Mouse (Mus musculus) liver, embryonic 13.5 days (tissue): ENCODE measurements around the gene Tpi1. TPM values are rescaled to one million over a fixed set of nuclear protein-coding genes. Genes with fewer than 3 reads are reported as not detected.

Experiments used
- ATAC-seq: fragments of 200-750 bp; cut with Nextera tagmentation; 2 replicates; pipeline ENCODE4 v1.8.0; 2017; ENCODE audit warnings: low read depth, mild to moderate bottlenecking, moderate number of reproducible peaks, moderate library complexity
- DNase-seq: peaks from one replicate; pipeline ENCODE4 v3.0.0; 2022
- H3K27ac ChIP-seq: fragments of 300-500 bp; sonication (generic); 2 replicates; pipeline ENCODE4 v1.5.1; 2015; ENCODE audit warnings: moderate library complexity, mild to moderate bottlenecking, inconsistent platforms
- H3K27me3 ChIP-seq: fragments of 300-500 bp; sonication (generic); 2 replicates; pipeline ENCODE4 v1.6.1; 2015; ENCODE audit warnings: mild to moderate bottlenecking, inconsistent platforms
- H3K36me3 ChIP-seq: fragments of 300-500 bp; sonication (generic); 2 replicates; pipeline ENCODE4 v1.6.1; 2015; ENCODE audit warnings: mild to moderate bottlenecking, inconsistent platforms
- H3K4me1 ChIP-seq: fragments of 300-500 bp; sonication (generic); replicated peaks from 2 replicates; pipeline ENCODE4 v1.6.1; 2015; ENCODE audit warnings: inconsistent platforms
- H3K4me2 ChIP-seq: fragments of 300-500 bp; sonication (generic); 2 replicates; pipeline ENCODE4 v1.6.1; 2015; ENCODE audit warnings: inconsistent platforms, mild to moderate bottlenecking, moderate library complexity
- H3K4me3 ChIP-seq: fragments of 300-500 bp; sonication (generic); replicated peaks from 2 replicates; pipeline ENCODE4 v1.5.1; 2015; ENCODE audit warnings: mild to moderate bottlenecking, inconsistent platforms
- H3K9ac ChIP-seq: fragments of 300-500 bp; sonication (generic); 2 replicates; pipeline ENCODE4 v1.6.1; 2015; ENCODE audit warnings: mild to moderate bottlenecking, inconsistent platforms
- H3K9me3 ChIP-seq: fragments of 300-500 bp; sonication (generic); replicated peaks from 2 replicates; pipeline ENCODE4 v1.6.1; 2016; ENCODE audit warnings: inconsistent platforms
- WGBS: fragments of 180-500 bp; shearing (Covaris S2); methylation state at CpG from one replicate; pipeline ENCODE4 v1.1.7; 2015; ENCODE audit not compliant: insufficient replicate concordance; 5-methylcytosine and 5-hydroxymethylcytosine counted together
- polyA plus RNA-seq: library from polyadenylated mRNA; unstranded; fragments of >200 nt; fragmentation: Nextera tagmentation; extraction: Ambion mirVana; gene quantifications from 2 replicates; pipeline ENCODE4 v1.2.1, GENCODE M21; 2015

Gene Tpi1
- polyA plus RNA-seq, 1 experiment from 2014 or later = 461 TPM

DNA sequence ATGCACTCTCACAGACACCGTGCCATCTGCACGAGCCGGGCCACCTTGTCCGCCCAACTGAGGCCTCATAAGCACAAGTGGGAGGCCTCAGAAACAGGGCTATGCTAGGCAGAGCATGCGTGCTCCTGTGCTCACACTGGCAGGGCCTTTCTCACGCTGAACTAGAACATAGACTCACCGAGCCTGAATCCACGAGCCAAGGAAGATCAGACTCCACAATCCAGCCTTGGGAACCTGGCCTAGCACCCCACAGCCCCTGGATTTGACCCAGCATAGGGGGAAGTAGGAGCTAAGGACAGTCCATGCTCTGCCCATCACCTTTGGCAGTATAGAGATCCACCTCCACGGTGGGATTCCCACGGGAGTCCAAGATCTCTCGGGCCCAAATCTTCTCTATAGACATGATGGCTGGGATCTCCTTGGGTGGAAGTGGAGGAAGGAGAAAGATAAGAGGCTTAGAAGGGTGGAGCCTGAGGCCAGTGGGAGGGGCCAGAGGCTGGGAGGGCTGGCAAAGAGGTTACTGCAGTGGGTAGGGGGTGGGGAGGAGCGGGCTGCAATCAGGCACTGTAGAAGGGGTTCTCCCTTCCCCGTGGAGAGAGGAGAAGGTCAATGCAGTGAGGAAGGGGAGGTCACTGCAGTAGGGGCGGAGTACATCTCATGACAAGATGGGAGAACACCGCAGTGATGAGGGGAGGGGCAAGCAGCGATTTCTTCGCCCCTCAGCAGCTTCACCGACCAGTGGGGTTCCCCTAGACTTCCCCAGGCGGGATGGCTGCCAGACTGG is 46.0 kb downstream of the Tpi1 start:
- DNase-seq (no peak), ATAC-seq (peak; percentile 39; the same call in 1 of the 2 replicates)
- Histone ChIP-seq H3K9ac (no peak overlapping the region), H3K4me1 (peaks cover 20% of the 10 kb centered on the region), H3K27me3 (peaks cover 74% of the 10 kb centered on the region), H3K4me2 (peak overlapping the region; percentile 68), H3K27ac (no peak overlapping the region), H3K9me3 (no peaks in the 10 kb centered on the region), H3K36me3 (no peaks in the 10 kb centered on the region), H3K4me3 (peak overlapping the region; percentile 52)
- WGBS = 26% methylated on average over 19 of the region's 19 CpGs

GRCm38 (mm10) chr6:124767536-124767919 is 46.6 kb downstream of the Tpi1 start:
- 65% methylated on average over 4 of the region's 4 CpGs for WGBS
- Histone ChIP-seq H3K4me1 (peaks cover 20% of the 10 kb centered on the region), H3K36me3 (no peaks in the 10 kb centered on the region), H3K27me3 (peaks cover 79% of the 10 kb centered on the region), H3K9ac (no peak overlapping the region), H3K9me3 (no peaks in the 10 kb centered on the region), H3K27ac (no peak overlapping the region), H3K4me3 (no peak overlapping the region), H3K4me2 (no peak overlapping the region)
- DNase-seq (no peak), ATAC-seq (no peak)

DNA sequence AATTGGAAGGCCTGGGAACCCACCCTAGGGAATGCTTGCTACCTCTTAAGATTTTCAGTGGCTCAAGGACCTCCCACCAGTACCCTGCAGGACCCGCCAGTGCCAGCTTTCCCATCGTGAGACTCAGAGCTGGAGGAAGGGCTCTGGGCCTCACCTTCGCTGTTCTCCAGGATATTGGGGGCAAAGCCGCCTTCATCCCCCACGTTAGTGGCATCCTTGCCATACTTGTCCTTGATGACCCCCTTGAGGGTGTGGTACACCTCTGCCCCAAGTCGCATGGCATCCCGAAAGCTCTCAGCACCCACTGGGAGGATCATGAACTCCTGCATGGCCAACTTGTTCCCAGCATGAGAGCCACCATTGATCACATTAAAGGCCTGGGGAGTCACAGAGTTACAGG is 48.1 kb downstream of the Tpi1 start:
- H3K27me3 ChIP-seq = peaks cover 89% of the 10 kb centered on the region
- no peaks in the 10 kb centered on the region for H3K36me3 ChIP-seq
- H3K9ac ChIP-seq = no peak overlapping the region
- DNase-seq (no peak), ATAC-seq (no peak)
- no peaks in the 10 kb centered on the region for H3K9me3 ChIP-seq
- WGBS = 69% methylated on average over 7 of the region's 7 CpGs
- no peak overlapping the region for H3K27ac ChIP-seq
- peaks cover 20% of the 10 kb centered on the region for H3K4me1 ChIP-seq
- H3K4me3 ChIP-seq = no peak overlapping the region
- no peak overlapping the region for H3K4me2 ChIP-seq

Other genes starting within 250 kb of the Tpi1 start
- not detected in 2 replicates for gene C1rb, start 244.0 kb downstream of the Tpi1 start, polyA plus RNA-seq
- not detected in 2 replicates for gene C1s2, start 178.2 kb downstream of the Tpi1 start, polyA plus RNA-seq
- gene Lpcat3, start 151.3 kb downstream of the Tpi1 start, polyA plus RNA-seq = 68.4 and 73.9 TPM in 2 replicates
- gene Emg1, start 102.1 kb downstream of the Tpi1 start, polyA plus RNA-seq = 189 and 198 TPM in 2 replicates
- gene Phb2, start 102.0 kb downstream of the Tpi1 start, polyA plus RNA-seq = 356 and 373 TPM in 2 replicates
- 28.7 and 29.5 TPM in 2 replicates for gene Ptpn6, start 75.6 kb downstream of the Tpi1 start, polyA plus RNA-seq
- gene Grcc10, start 72.9 kb downstream of the Tpi1 start, polyA plus RNA-seq = 77.7 and 80.2 TPM in 2 replicates
- not detected in 2 replicates for gene Gm45234, start 58.3 kb downstream of the Tpi1 start, polyA plus RNA-seq
- 1.5 and 1.8 TPM in 2 replicates for gene Atn1, start 57.8 kb downstream of the Tpi1 start, polyA plus RNA-seq
- 0.32 and 0.42 TPM in 2 replicates for gene Eno2, start 44.6 kb downstream of the Tpi1 start, polyA plus RNA-seq
- not detected in 2 replicates for gene Lrrc23, start 34.6 kb downstream of the Tpi1 start, polyA plus RNA-seq
- 8.6 and 9.6 TPM in 2 replicates for gene Spsb2, start 5.6 kb downstream of the Tpi1 start, polyA plus RNA-seq
- 63.5 and 67.5 TPM in 2 replicates for gene Usp5, start 15.2 kb upstream of the Tpi1 start, polyA plus RNA-seq
- gene Cdca3, start 15.3 kb upstream of the Tpi1 start, polyA plus RNA-seq = 202 and 204 TPM in 2 replicates
- gene Gnb3, start 26.0 kb upstream of the Tpi1 start, polyA plus RNA-seq = 0.16 and 0.23 TPM in 2 replicates
- gene P3h3, start 43.5 kb upstream of the Tpi1 start, polyA plus RNA-seq = 1.4 and 1.9 TPM in 2 replicates
- 0.08 and 0.14 TPM in 2 replicates for gene Gpr162, start 49.7 kb upstream of the Tpi1 start, polyA plus RNA-seq
- 0.17 TPM in 1 of 2 replicates, not detected in the other for gene Cd4, start 73.9 kb upstream of the Tpi1 start, polyA plus RNA-seq
- gene Lag3, start 97.4 kb upstream of the Tpi1 start, polyA plus RNA-seq = 0.14 and 0.18 TPM in 2 replicates
- gene Ptms, start 105.8 kb upstream of the Tpi1 start, polyA plus RNA-seq = 42.3 and 47.6 TPM in 2 replicates
- 129 and 134 TPM in 2 replicates for gene Mlf2, start 117.1 kb upstream of the Tpi1 start, polyA plus RNA-seq
- 67.3 and 77.6 TPM in 2 replicates for gene Cops7a, start 151.2 kb upstream of the Tpi1 start, polyA plus RNA-seq
- 0.05 and 0.15 TPM in 2 replicates for gene Pianp, start 182.4 kb upstream of the Tpi1 start, polyA plus RNA-seq
- 3.6 and 3.8 TPM in 2 replicates for gene Zfp384, start 194.8 kb upstream of the Tpi1 start, polyA plus RNA-seq
- gene Ing4, start 225.5 kb upstream of the Tpi1 start, polyA plus RNA-seq = 28.6 and 31.8 TPM in 2 replicates
- gene Acrbp, start 235.4 kb upstream of the Tpi1 start, polyA plus RNA-seq = 1.6 and 2.2 TPM in 2 replicates